13 mouse cellular contexts compared by ENCODE assay signal in the genomic region with DNA sequence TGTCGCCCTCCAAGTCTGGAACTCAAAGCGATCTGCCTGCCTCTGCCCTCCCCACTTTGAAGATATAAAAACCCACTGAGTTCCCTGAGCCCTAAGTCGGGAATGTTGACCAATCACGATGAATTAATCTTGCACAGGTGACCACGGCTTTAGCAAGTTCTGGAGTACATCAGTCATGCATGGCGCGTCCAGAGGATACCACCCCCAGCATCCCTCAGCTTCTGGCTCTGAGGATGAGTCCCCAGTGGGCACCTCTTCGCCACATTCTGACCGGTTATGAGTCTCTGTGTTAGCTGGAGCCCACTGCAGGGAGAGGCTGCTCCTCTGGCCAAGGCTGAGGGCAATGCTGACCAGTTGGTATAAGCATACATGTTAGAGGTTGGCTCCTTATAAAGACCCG. TPM values are rescaled to one million over a fixed set of nuclear protein-coding genes. Genes with fewer than 3 reads are reported as not detected.
"Had no signal": no experiment of that assay in that cellular context is flagged by ENCODE, and none has a peak within 500 bp of the region (broad histone marks: within the 10 kb centered on the region; RNA-seq: fewer than 3 reads in every experiment).

No protein-coding gene starts in this region.

- H3K4me3 ChIP-seq: kidney, embryonic 15.5 days; limb, embryonic 13.5 days; midbrain, embryonic 10.5 days; myocyte; neural tube, embryonic 15.5 days had no signal

- DNase-seq: left cerebral cortex, postnatal 4 days; lung, adult 18-20 months; lung, postnatal 4 days; thymus, adult 18-20 months; thymus, postnatal 25 days had no signal

- H3K4me1 ChIP-seq: kidney, embryonic 15.5 days; limb, embryonic 13.5 days had no signal

- H3K27me3 ChIP-seq: neural tube, embryonic 15.5 days had no signal

- H3K27ac ChIP-seq: kidney, embryonic 15.5 days; limb, embryonic 13.5 days; liver, embryonic 14.5 days; midbrain, embryonic 10.5 days; neural tube, embryonic 15.5 days; stomach, postnatal 0 days had no signal

RNA-seq across cellular contexts. Expression of a gene that starts 26.6 kb away (rescaled TPM):
- polyA plus RNA-seq: liver, adult 2 months had no signal
